Mouse (Mus musculus): ENCODE data around the gene Ahcyl2.

The Ahcyl2 gene

GRCm38 (mm10) chr6:29782239-29782638, 14.4 kb downstream of the Ahcyl2 start:
- Histone ChIP-seq H3K27me3 (ENCODE audit: control insufficient read depth, insufficient read depth, low read length, poor library complexity, severe bottlenecking) (no peaks in the 10 kb centered on the region), H3K36me3 (ENCODE audit: control insufficient read depth, insufficient read depth, low read length, poor library complexity, severe bottlenecking) (no peaks in the 10 kb centered on the region)
- DNase-seq (ENCODE audit: low read depth, low spot score), result no peak

GRCm38 (mm10) chr6:29783960-29784359, 16.1 kb downstream of the Ahcyl2 start:
- no peak for DNase-seq (ENCODE audit: low read depth, low spot score)
- Histone ChIP-seq H3K27me3 (ENCODE audit: control insufficient read depth, insufficient read depth, low read length, poor library complexity, severe bottlenecking) (no peaks in the 10 kb centered on the region), H3K36me3 (ENCODE audit: control insufficient read depth, insufficient read depth, low read length, poor library complexity, severe bottlenecking) (no peaks in the 10 kb centered on the region)

GRCm38 (mm10) chr6:29784413-29785021, 16.7 kb downstream of the Ahcyl2 start:
- H3K36me3 ChIP-seq (ENCODE audit: control insufficient read depth, insufficient read depth, low read length, poor library complexity, severe bottlenecking), result no peaks in the 10 kb centered on the region
- H3K27me3 ChIP-seq (ENCODE audit: control insufficient read depth, insufficient read depth, low read length, poor library complexity, severe bottlenecking), result no peaks in the 10 kb centered on the region
- DNase-seq (ENCODE audit: low read depth, low spot score), result no peak

GRCm38 (mm10) chr6:29785759-29786158, 17.9 kb downstream of the Ahcyl2 start:
- Histone ChIP-seq H3K36me3 (ENCODE audit: control insufficient read depth, insufficient read depth, low read length, poor library complexity, severe bottlenecking) (no peaks in the 10 kb centered on the region), H3K27me3 (ENCODE audit: control insufficient read depth, insufficient read depth, low read length, poor library complexity, severe bottlenecking) (no peaks in the 10 kb centered on the region)
- no peak for DNase-seq (ENCODE audit: low read depth, low spot score)

GRCm38 (mm10) chr6:29788779-29789350, 21.1 kb downstream of the Ahcyl2 start:
- Histone ChIP-seq H3K36me3 (ENCODE audit: control insufficient read depth, insufficient read depth, low read length, poor library complexity, severe bottlenecking) (no peaks in the 10 kb centered on the region), H3K27me3 (ENCODE audit: control insufficient read depth, insufficient read depth, low read length, poor library complexity, severe bottlenecking) (no peaks in the 10 kb centered on the region)
- DNase-seq (ENCODE audit: low read depth, low spot score), result no peak

GRCm38 (mm10) chr6:29790014-29790698, 22.3 kb downstream of the Ahcyl2 start:
- Histone ChIP-seq H3K36me3 (ENCODE audit: control insufficient read depth, insufficient read depth, low read length, poor library complexity, severe bottlenecking) (no peaks in the 10 kb centered on the region), H3K27me3 (ENCODE audit: control insufficient read depth, insufficient read depth, low read length, poor library complexity, severe bottlenecking) (no peaks in the 10 kb centered on the region)
- DNase-seq (ENCODE audit: low read depth, low spot score), result no peak

GRCm38 (mm10) chr6:29793520-29793919, 25.7 kb downstream of the Ahcyl2 start:
- Histone ChIP-seq H3K36me3 (ENCODE audit: control insufficient read depth, insufficient read depth, low read length, poor library complexity, severe bottlenecking) (no peaks in the 10 kb centered on the region), H3K27me3 (ENCODE audit: control insufficient read depth, insufficient read depth, low read length, poor library complexity, severe bottlenecking) (no peaks in the 10 kb centered on the region)
- DNase-seq (ENCODE audit: low read depth, low spot score), result no peak

GRCm38 (mm10) chr6:29794582-29794981, 26.8 kb downstream of the Ahcyl2 start:
- Histone ChIP-seq H3K36me3 (ENCODE audit: control insufficient read depth, insufficient read depth, low read length, poor library complexity, severe bottlenecking) (no peaks in the 10 kb centered on the region), H3K27me3 (ENCODE audit: control insufficient read depth, insufficient read depth, low read length, poor library complexity, severe bottlenecking) (no peaks in the 10 kb centered on the region)
- DNase-seq (ENCODE audit: low read depth, low spot score), result peak; percentile 27

GRCm38 (mm10) chr6:29802979-29803378, 35.2 kb downstream of the Ahcyl2 start:
- Histone ChIP-seq H3K27me3 (ENCODE audit: control insufficient read depth, insufficient read depth, low read length, poor library complexity, severe bottlenecking) (no peaks in the 10 kb centered on the region), H3K36me3 (ENCODE audit: control insufficient read depth, insufficient read depth, low read length, poor library complexity, severe bottlenecking) (no peaks in the 10 kb centered on the region)
- DNase-seq (ENCODE audit: low read depth, low spot score), result no peak

GRCm38 (mm10) chr6:29804006-29804405, 36.2 kb downstream of the Ahcyl2 start:
- Histone ChIP-seq H3K36me3 (ENCODE audit: control insufficient read depth, insufficient read depth, low read length, poor library complexity, severe bottlenecking) (no peaks in the 10 kb centered on the region), H3K27me3 (ENCODE audit: control insufficient read depth, insufficient read depth, low read length, poor library complexity, severe bottlenecking) (no peaks in the 10 kb centered on the region)
- no peak for DNase-seq (ENCODE audit: low read depth, low spot score)

- Histone ChIP-seq H3K36me3 (ENCODE audit: control insufficient read depth, insufficient read depth, low read length, poor library complexity, severe bottlenecking) (no peaks in the 10 kb centered on the region), H3K27me3 (ENCODE audit: control insufficient read depth, insufficient read depth, low read length, poor library complexity, severe bottlenecking) (no peaks in the 10 kb centered on the region)
- DNase-seq (ENCODE audit: low read depth, low spot score), result no peak
Measured at GRCm38 (mm10) chr6:29805381-29805780, 37.6 kb downstream of the Ahcyl2 start.

- no peaks in the 10 kb centered on the region for H3K27me3 ChIP-seq (ENCODE audit: control insufficient read depth, insufficient read depth, low read length, poor library complexity, severe bottlenecking)
- DNase-seq (ENCODE audit: low read depth, low spot score), result no peak
- H3K36me3 ChIP-seq (ENCODE audit: control insufficient read depth, insufficient read depth, low read length, poor library complexity, severe bottlenecking), result no peaks in the 10 kb centered on the region
Measured at GRCm38 (mm10) chr6:29812076-29812475, 44.3 kb downstream of the Ahcyl2 start.

- H3K27me3 ChIP-seq (ENCODE audit: control insufficient read depth, insufficient read depth, low read length, poor library complexity, severe bottlenecking), result no peaks in the 10 kb centered on the region
- DNase-seq (ENCODE audit: low read depth, low spot score), result no peak
- no peaks in the 10 kb centered on the region for H3K36me3 ChIP-seq (ENCODE audit: control insufficient read depth, insufficient read depth, low read length, poor library complexity, severe bottlenecking)
Measured at GRCm38 (mm10) chr6:29812651-29813050, 44.8 kb downstream of the Ahcyl2 start.

GRCm38 (mm10) chr6:29814616-29815015, 46.8 kb downstream of the Ahcyl2 start:
- Histone ChIP-seq H3K27me3 (ENCODE audit: control insufficient read depth, insufficient read depth, low read length, poor library complexity, severe bottlenecking) (no peaks in the 10 kb centered on the region), H3K36me3 (ENCODE audit: control insufficient read depth, insufficient read depth, low read length, poor library complexity, severe bottlenecking) (no peaks in the 10 kb centered on the region)
- no peak for DNase-seq (ENCODE audit: low read depth, low spot score)

GRCm38 (mm10) chr6:29815060-29815459, 47.2 kb downstream of the Ahcyl2 start:
- no peaks in the 10 kb centered on the region for H3K36me3 ChIP-seq (ENCODE audit: control insufficient read depth, insufficient read depth, low read length, poor library complexity, severe bottlenecking)

More at GRCm38 (mm10) chr6:29815060-29815459, 47.2 kb downstream of the Ahcyl2 start:
- no peak for DNase-seq (ENCODE audit: low read depth, low spot score)
- H3K27me3 ChIP-seq (ENCODE audit: control insufficient read depth, insufficient read depth, low read length, poor library complexity, severe bottlenecking), result no peaks in the 10 kb centered on the region

All from splenic B cell, adult 2 months (primary cell).